Mouse (Mus musculus) right cerebral cortex, postnatal 4 days (tissue): ENCODE measurements around the gene Nfia.

Experiments used
- DNase-seq: peaks from one replicate; pipeline ENCODE4 v3.0.0-alpha.2; 2022

The Nfia gene

GRCm38 (mm10) chr4:97917568-97917967 lies 145.0 kb downstream of the Nfia start:
- no peak for DNase-seq

DNA sequence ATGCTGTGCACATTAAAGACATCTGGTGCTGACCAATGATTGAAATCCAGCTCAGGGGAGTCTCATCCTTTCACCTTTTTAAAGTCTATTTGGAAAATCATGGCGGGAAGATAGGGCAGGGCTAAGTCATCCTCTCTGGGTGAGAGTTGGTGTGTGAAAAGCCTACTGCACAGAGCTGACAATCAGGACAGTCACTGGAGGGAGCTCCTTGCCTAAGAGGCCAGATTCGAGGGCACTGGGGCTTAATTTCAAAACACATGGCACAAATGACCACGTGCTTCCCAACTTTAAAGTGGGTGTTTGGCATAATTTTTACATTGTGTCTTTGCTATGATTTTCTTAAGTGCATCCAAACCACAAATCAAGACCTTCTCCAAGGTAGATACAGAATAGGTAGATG lies 146.1 kb downstream of the Nfia start:
- DNase-seq = no peak

- DNase-seq = no peak
Measured at GRCm38 (mm10) chr4:97919773-97920172, 147.2 kb downstream of the Nfia start.

DNA sequence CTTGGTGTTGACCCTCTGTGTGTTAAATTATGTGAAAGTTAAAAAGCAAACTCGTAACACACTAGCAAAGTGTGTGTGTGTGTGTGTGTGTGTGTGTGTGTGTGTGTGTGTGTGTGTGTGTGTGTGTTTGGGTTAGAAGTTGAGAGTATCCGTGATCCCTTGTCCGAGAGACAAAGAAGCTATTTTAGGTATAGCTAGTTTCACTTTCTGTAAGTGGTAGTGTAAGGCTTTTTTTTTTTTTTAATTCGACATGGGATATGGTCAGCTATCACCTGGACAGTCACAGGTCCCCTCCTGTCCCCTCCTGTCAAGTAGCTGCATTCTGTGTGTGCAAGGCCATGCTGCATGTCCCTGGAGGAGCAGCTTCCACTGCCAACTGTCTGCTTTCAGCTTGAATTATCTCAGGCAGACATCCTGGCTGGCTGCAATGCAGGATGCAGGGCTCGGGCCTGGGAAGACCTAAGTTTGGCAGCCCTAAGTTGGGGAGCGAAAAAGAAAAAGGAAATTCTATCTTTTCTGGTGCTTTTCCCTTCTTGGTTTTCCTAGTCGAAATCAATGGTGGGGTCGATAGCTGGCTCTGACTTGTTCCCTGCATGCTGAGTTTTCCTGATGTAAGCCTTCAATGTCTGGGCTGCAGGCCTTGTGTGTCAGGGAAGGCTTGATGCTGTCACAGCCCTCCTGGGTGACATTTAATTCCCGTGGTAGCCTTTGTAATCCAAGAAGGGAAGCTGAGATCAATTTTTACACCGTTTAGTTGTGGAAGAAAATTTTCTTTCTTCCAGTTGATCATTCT lies 147.9 kb downstream of the Nfia start:
- DNase-seq = no peak

- DNase-seq = no peak
Measured at GRCm38 (mm10) chr4:97921682-97922081, 149.1 kb downstream of the Nfia start.

DNA sequence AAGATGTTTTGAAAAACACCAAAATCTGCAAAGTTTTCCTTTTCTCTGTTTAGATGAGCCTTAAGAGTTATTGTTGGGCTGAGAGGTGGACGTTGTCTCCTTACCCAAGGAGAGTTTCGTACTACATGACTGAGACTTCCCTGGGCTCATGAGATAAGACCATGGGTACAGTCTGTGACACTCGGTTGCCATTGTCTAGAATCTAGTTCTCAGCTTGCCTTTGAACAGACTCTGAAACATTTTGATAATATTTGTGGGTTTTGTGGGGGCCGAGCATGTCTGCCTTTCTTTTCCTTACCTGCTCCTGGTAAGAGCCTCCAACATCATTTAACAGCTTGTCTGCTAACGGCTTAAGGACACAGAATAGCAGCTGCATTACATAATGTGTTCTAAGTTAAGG lies 150.7 kb downstream of the Nfia start:
- DNase-seq = no peak

GRCm38 (mm10) chr4:97923876-97924316 lies 151.4 kb downstream of the Nfia start:
- no peak for DNase-seq

DNA sequence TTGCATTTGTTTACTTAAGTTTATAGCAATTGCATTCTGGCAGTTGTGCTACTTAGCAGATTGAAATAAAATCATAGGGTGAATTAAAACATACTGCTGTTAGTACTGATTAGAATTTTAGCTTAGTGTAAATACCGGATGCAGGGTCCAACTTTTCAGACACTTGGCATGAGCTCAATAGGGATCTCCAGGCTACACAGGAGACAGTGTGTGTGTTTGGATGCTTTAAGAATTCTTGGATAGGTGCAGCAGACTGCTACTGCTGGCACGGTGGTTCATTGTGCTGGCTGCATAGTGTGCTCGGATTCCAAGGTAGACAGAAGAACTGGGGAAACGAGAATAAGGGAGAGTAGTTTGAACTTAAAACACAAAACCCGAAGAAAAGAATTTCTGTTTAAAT lies 151.9 kb downstream of the Nfia start:
- no peak for DNase-seq

DNA sequence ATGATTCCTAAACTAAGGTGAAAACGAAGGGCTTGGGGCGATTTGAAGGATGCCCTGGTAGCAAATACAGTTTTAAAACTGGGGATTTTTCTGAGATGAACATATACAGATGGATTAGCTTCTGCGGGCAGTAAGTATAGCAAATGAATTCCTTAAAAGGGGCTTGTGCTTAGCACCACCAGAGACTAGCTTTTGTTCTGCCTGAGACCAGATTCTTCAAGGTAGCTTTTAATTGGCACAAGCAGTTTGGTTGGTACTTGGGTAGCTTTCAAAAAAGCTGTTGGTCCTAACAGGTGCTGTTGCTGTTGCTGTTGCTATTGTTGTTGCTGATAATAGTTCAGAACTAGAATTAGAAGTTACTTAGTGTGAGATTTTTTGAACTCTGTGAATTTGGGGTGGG lies 152.3 kb downstream of the Nfia start:
- no peak for DNase-seq

DNA sequence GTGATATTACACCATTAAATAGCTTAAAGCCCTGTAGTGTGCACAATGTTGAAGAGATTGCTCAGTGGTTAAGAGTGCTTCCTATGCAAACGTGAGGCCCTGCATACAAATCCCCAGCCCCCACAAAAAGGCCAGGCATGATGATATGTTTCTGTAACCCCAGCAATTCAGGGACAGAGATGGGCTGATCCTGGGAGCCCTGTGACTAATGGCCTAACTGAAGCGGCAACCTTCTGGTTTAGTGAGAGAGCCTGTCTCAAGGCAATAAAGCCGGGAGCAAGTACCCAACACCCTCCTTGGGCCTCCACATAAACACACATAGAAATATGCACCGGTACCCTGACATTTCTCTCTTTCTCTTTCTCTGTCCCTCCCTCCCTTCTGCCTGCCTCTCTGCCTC lies 153.1 kb downstream of the Nfia start:
- no peak for DNase-seq

DNA sequence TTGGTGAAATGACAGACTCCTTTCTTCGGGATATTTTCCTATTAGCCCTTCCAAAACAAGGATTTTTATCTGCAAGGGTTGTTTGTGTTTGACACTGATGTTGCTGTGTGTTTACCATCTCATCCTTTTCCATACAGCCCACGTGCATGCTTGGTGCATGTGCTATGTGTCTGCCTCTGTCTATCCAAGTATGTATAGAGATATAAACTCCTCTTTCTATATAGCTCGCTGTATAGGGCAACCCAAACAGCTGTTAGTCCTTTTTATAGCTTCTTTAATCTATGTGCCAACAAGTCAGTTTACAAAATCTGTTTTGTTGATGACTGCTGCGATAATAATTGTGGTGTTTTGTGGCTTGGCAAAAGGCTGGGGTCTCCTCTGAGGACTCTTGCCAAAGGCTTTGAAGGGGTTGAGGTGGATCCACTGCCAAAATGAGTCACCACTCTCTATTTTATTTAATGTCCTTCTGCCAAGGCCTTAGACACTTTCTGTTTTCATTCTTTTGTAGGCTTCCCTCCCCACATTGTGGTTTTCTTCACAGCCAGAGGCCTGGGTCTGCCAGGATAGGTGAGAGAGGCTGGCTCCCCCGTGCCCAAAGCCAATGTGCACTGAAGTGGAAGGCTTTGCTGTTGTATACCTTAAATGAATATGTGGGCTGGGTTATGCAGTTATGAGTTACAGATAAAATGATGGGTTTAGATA lies 154.2 kb downstream of the Nfia start:
- DNase-seq = no peak

DNA sequence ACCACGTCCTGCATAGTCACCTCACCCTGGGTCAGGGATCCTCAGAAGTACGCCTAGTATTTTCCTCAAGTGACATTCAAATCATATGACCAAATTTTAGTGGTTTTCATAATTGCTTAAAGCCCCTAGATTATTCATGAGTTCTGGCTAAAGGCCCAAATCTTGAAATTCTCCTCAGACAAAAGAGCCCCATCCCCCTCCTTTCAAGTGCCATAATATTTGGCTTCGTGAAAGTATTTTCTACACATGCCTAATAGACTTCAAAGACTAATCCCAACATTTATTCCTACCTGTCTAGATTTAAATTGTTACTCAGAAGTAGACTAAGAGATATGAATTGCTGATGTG lies 154.7 kb downstream of the Nfia start:
- DNase-seq = no peak

DNA sequence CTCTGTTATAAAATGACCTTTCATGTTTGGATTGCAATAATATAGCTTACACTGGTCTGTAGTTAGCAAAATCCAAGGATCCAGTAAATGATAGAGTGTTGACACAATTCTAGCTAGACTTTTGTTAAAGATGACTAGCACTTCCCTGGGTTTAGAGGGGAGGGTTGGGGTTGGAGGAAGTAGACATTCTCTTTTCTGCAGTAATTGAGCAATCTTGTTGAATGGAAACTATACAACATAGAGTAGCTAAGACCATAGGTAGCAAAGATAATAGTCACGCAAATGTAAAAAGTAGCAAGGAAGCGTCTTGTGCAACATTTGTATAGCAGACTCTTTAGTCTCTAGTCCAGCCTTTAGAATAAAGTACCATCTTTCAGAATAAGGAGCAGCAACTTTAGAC lies 163.8 kb downstream of the Nfia start:
- DNase-seq = no peak

DNA sequence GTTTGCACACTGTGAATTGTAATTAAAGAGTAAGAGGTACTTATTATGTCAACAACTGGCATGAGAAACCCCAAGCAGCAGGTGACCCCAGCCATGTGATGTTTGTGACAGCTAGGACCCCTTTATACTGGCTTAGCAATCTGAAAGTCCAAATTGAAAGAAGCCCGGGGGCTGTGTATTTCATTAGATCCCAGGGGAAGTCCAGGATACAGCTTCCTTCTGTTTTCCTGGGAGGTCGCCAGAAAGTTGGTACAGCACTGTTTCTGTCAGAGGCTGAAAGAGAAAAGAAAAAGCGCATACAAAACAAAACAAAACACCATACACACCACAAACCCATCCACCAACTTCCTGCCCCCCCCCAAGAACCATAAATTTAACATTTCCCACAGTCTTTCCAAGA lies 164.4 kb downstream of the Nfia start:
- no peak for DNase-seq

- DNase-seq = no peak
Measured at GRCm38 (mm10) chr4:97939492-97939891, 167.0 kb downstream of the Nfia start.

- DNase-seq = no peak
Measured at GRCm38 (mm10) chr4:97939920-97940520, 167.5 kb downstream of the Nfia start.

GRCm38 (mm10) chr4:97941616-97942015 lies 169.1 kb downstream of the Nfia start:
- DNase-seq = no peak

DNA sequence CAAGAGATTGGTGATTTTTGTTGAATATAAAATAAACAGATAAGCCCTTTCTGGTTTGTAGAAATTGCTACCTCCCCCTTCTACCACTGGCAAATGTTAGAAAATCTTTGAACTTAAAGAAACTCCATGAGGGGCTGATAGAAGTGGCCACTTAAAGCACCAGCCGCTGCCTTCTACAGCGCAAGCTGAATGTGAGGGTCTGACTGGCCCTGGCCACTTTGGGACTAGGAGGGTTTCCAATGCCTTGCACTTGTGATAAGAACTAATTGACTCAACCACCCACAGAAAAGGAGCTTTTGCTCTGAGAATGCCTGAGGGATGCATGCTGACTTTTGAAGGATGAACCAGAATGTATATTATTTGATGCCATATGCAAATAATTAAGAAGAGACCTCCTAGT lies 171.8 kb downstream of the Nfia start:
- no peak for DNase-seq

GRCm38 (mm10) chr4:97947484-97947883 lies 174.9 kb downstream of the Nfia start:
- no peak for DNase-seq

- DNase-seq = no peak
Measured at GRCm38 (mm10) chr4:97948250-97948649, 175.7 kb downstream of the Nfia start.

DNA sequence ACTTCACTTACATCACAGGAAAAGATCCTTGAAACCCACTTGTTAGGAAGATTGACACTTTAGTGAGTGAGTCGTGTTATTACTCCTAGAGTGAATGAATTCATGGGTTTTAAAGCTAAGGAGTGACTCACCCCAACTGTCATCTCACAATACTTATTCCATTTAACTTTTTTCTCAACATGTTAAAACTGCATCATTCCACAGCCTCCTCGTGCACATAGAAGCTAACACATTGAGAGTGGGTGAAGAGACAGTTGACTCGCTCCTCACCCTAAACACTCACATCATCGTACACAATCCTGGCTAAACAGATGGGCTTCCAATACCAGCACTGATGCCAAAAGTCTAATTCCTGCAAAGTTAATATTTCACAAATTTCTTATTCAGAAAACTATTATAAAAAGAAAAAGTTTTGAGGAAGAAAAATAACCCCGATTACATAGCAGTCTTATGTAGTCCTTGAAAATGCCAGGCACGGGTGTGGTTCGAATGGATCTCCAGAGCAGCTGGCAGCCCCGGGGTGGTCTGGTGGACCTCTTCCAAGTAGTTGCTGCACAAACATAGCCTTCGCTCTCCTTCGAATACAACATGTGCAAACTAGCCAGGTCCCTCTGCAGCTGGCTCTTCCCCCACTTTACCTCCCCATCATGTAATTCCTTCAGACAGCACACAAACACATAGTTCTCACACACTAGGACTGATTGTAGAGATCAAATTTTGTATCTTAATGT lies 178.0 kb downstream of the Nfia start:
- DNase-seq = no peak

- no peak for DNase-seq
Measured at GRCm38 (mm10) chr4:97953886-97954285, 181.4 kb downstream of the Nfia start.

GRCm38 (mm10) chr4:97958121-97958520 lies 185.6 kb downstream of the Nfia start:
- no peak for DNase-seq

DNA sequence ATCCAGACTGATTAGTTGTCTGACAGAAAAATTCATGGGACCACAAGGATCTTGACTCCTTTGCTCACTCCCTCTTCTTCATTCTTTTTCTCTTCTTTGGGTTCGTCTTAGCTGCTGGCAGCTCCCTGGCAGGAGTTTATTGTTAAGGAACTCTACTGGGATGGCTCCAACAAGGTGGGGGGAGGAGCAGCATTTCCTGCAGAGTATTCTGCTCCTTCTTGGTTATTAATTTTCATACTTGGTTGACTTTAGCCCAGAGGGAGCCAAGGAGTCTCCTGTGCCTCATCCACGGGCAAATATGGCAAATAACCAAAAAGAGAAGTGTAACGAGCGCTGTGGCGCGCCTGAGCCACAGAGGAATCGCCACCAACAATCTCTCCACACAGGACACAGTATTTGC lies 190.3 kb downstream of the Nfia start:
- no peak for DNase-seq
